Mouse (Mus musculus) heart, adult 2 months (tissue): Measurements from ENCODE around the gene Scg3.

Experiments
- CTCF ChIP-seq: fragments of 200-600 bp; IDR thresholded peaks from 2 replicates; pipeline ENCODE4 v1.8.1; 2022; ENCODE audit warnings: antibody characterized with exemption, mild to moderate bottlenecking, moderate library complexity
- EP300 ChIP-seq: fragments of 200-500 bp; IDR thresholded peaks from 2 replicates; pipeline ENCODE4 v1.6.1; 2011; ENCODE audit warnings: low read depth, low read length, control low read depth; ENCODE audit not compliant: insufficient read depth
- POLR2A ChIP-seq: fragments of 200-500 bp; IDR thresholded peaks from 2 replicates; pipeline ENCODE4 v1.6.1; 2011; ENCODE audit warnings: mild to moderate bottlenecking, low read depth, low read length, control low read depth; ENCODE audit not compliant: insufficient read depth

GRCm38 (mm10) chr9:75632111-75632510 lies 51.7 kb downstream of the Scg3 start:
- TF ChIP-seq CTCF (no peak), POLR2A (no peak), EP300 (no peak)
